Mouse (Mus musculus) gastrocnemius, adult 2 months (tissue): ENCODE measurements around the gene Pnrc1. TPM values are rescaled to one million over a fixed set of nuclear protein-coding genes. Genes with fewer than 3 reads are reported as not detected.

Source experiments
- DNase-seq: peaks from one replicate; pipeline ENCODE4 v3.0.0; 2022
- H3K27ac ChIP-seq: fragments of 200-600 bp; 2 replicates; pipeline ENCODE4 v1.8.1; 2022; ENCODE audit warnings: mild to moderate bottlenecking
- H3K4me3 ChIP-seq: fragments of 200-600 bp; 2 replicates; pipeline ENCODE4 v1.8.1; 2022; ENCODE audit warnings: mild to moderate bottlenecking, moderate library complexity
- CTCF ChIP-seq: fragments of 200-600 bp; IDR thresholded peaks from 2 replicates; pipeline ENCODE4 v1.8.1; 2022; ENCODE audit warnings: antibody characterized with exemption, mild to moderate bottlenecking, moderate library complexity
- intact Hi-C: fragments of 180-260 bp; cut with DNase I; formaldehyde crosslinking; loops from one replicate; pipeline ENCODE4 v1.15.1; 2025
- total RNA-seq, 2 experiments: library from RNA; stranded (reverse); gene quantifications; 2 replicates each; pipeline ENCODE4 v1.2.3; 2021

Gene Pnrc1
- total RNA-seq, 2 experiments from 2014 or later: 267 to 279 TPM

DNA sequence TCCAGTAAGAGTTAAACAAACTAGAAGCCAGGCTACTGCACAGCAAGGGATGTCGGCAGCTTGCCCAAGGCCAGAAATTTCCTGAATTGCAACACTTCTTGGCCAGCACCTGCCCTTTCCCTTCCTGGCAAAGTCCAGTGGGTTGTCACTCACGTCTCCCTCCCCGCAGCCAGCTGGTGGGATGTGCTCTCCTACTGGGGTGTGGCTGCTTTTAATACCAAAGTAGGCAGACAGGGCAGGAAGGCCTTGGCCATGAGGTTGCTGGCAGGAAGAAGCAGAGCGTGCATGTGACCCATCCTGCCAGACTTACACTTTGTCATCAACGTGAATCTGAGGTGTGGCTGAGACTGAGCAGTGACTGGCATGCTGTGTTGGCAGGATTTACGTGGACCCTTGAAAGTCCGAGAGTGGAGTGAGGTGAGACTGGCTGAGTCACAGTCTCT lies 28.6 kb downstream of the Pnrc1 start:
- intact Hi-C loops: no loop called here
- peak; percentile 96 for DNase-seq
- peak; percentile 39 for TF ChIP-seq CTCF
- peak overlapping the region; percentile 53 for H3K4me3 ChIP-seq
- peak overlapping the region; percentile 84 for H3K27ac ChIP-seq

DNA sequence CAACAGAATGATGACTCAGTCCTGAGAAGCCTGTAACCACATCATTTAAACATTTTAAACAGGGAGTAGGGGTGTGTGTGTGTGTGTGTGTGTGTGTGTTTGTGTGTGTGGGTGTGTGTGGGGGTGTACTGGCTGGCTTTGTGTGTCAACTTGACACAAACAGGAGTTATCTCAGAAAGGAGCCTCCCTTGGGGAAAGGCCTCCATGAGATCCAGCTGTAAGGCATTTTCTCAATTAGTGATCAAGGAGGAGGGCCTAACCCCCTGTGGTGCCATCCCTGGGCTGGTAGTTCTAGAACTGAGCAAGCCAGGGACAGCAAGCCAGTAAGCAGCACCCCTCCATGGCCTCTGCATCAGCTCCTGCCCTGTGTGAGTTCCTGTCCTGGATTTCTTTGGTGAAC lies 29.7 kb downstream of the Pnrc1 start:
- intact Hi-C loops: no loop called here
- H3K27ac ChIP-seq: peak overlapping the region; percentile 84
- no peak for TF ChIP-seq CTCF

DNA sequence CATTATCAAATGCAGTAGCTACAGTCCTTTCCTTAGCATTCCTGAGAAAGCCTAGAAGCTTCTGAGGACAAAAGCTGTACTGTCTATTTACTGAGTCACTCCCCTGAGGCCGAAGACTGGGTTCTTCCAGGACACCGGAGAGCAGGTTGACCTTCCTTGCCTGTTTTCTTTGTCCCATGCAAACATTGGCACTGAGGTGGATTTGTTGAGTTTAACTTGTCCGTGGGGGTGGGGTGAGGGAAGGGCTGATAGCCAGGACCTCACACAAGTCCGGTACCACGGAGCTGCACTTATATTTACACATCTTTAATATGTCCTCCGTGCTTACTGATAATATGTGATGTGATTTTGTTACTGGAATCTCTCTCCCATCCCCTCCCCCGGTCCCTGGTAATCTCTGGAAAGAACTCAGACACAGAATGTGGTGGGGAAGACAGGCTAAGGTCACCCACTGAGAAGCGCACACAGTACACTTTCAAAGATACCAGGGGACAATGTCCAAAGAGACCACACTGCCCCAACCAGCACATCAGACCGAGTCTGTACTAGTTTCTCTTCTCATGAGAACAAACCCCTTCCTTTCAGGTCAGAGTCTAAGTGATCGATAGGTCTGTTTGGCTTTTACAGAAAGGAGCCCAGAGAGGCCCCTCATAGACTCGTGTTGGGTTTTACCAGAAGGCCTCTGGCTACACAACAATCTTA lies 32.5 kb downstream of the Pnrc1 start:
- intact Hi-C loops: no loop called here
- Histone ChIP-seq H3K27ac (no peak overlapping the region), H3K4me3 (no peak overlapping the region)
- no peak for DNase-seq
- TF ChIP-seq CTCF: no peak

More for the DNA sequence above, 29.7 kb downstream of the Pnrc1 start:
- no peak overlapping the region for H3K4me3 ChIP-seq
- no peak for DNase-seq

DNA sequence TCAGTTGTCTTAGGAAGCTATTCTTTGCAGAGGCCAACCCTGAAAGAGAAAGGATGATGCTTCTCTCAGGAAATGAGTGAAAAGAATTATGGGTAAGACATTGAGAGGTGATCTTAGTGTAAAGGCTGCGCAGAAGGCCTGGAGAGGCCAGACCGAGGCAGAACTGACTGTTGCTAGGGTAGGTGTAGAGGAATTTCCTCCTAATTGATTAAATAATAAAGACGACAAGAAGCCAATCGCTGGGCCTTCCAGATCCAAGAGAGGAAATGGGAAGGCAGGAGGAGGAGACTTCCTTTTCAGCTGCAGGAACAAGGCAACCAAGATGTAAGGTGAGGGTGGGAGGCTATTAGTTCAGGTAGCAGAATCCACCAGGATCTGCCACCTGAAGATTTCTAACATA lies 35.3 kb downstream of the Pnrc1 start:
- Histone ChIP-seq H3K27ac (no peak overlapping the region), H3K4me3 (no peak overlapping the region)
- TF ChIP-seq CTCF: no peak
- intact Hi-C loops: no loop called here
- no peak for DNase-seq

DNA sequence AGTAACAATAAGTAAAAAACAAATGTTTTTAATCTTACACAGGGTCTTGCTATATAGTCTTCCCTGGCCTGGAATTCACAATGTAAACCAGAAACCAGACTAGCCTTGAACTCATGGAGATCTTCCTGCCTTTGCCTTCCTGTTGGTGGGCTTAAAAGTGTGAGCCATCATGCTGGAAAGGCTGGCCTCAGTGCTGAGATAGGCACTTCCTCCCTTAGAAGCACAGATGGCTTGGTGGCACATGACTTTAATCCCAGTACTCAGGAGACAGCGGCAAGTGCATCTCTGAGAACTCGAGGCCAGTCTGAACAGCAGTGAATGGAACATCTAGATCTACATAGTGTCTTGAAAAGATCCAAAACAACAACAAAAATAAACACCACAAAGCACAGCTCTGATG lies 39.1 kb downstream of the Pnrc1 start:
- intact Hi-C loops: no loop called here
- TF ChIP-seq CTCF: no peak
- DNase-seq: no peak
- no peak overlapping the region for H3K4me3 ChIP-seq
- H3K27ac ChIP-seq: no peak overlapping the region

DNA sequence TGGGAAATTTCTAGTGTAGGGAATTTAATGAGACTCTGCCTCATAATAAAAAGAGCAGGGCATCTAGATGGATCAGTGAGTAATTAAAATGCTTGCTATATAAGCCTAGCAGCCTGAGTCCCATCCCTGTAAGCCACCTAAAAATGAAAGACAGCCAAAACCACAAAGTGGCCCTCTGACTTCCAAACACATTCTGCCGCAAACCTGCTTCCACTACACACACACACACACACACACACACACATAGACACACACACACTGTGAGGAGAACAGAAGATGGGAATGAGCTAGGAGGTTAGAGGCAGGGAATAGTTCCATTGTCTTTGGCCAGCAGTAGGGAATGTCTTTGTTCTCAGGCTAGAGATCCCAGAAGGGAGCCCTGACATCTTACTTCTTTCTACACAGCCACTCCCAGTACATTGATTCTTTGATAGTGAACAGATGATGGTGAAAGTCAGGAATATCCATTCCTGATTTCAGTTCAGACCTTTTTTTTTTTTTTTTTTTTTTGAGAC lies 40.2 kb downstream of the Pnrc1 start:
- intact Hi-C loops: loop anchor here (5.0 to 10.0 kb wide), 2 partner anchors 43 to 635 kb away; partner anchors contain the start of genes Casp8ap2 and Pnrc1
- no peak for DNase-seq
- TF ChIP-seq CTCF: no peak
- H3K27ac ChIP-seq: 0 out of 2 replicates have a peak overlapping the region, but pooled peaks have one; percentile 100
- H3K4me3 ChIP-seq: no peak overlapping the region

DNA sequence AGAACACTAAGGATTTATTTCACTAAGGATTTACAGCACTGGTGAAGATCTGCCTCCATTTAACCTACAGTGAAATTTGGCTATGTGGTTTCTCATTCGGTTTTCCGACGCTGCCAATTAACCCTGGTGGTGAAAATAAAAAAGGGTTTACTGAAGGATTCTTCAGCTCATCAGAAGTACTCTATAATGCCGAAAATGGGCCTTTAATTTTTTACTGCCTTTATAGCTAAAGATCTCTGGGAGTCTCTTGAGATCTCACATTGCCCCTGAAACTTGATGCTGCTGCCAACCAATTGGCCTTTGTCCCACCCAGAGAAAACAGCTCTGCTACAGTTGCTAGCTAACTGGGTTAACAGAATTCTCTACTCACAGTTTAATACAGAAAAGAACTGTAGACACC lies 41.0 kb downstream of the Pnrc1 start:
- intact Hi-C loops: loop anchor here (5.0 to 10.0 kb wide), 2 partner anchors 43 to 634 kb away; partner anchors contain the start of genes Casp8ap2 and Pnrc1

DNA sequence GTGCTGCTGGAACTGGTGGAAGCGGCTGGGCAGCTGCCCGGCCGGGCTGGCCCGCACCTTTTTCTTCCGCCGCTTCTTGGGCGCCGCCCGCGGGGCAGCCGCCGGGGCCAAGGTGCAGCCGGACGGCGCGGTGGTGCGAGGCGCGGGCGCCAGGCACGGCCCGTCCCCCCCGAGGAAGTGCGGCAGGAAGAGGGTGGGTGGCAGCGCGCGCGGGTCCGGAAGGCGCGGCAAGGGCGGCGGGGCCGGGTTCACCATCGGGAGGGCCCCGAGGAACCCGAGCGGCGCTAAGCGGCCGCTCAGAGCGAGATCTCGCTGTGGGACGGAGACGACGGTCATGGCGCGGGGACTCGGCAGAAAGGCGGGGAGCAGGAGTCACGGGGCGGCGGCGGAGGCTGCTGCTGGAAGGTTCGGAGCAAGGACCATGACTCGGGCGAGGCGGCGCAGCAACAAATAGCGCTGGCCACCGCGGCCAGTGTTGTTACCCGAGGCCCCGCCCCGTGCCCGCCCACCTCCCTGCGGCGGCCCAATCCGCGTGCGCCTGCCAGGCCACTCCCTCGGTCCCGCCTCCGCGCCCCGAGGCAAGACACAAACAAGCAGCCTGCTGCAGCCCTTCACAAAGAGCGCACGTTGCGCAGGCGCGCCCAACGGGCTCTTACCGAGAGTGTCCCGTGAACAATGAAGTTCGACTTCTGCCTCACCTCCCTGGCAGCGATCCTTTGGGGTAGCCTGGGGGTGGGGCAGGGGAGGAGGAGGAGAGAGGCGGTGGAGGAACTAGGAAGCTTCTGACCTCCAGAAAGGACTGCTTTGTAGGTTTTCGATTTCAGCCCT lies 41.7 kb downstream of the Pnrc1 start:
- H3K27ac ChIP-seq: peak overlapping the region; percentile 100
- intact Hi-C loops: loop anchor here (5.0 to 10.0 kb wide), 2 partner anchors 44 to 633 kb away; partner anchors contain the start of genes Casp8ap2 and Pnrc1
- DNase-seq: peak; percentile 99
- no peak for TF ChIP-seq CTCF
- peak overlapping the region; percentile 80 for H3K4me3 ChIP-seq

More for the DNA sequence above, 41.0 kb downstream of the Pnrc1 start:
- no peak for DNase-seq
- Histone ChIP-seq H3K27ac (peak overlapping the region; percentile 100), H3K4me3 (peak overlapping the region; percentile 80)
- TF ChIP-seq CTCF: peak; percentile 22; the same call in 1 of the 2 replicates

DNA sequence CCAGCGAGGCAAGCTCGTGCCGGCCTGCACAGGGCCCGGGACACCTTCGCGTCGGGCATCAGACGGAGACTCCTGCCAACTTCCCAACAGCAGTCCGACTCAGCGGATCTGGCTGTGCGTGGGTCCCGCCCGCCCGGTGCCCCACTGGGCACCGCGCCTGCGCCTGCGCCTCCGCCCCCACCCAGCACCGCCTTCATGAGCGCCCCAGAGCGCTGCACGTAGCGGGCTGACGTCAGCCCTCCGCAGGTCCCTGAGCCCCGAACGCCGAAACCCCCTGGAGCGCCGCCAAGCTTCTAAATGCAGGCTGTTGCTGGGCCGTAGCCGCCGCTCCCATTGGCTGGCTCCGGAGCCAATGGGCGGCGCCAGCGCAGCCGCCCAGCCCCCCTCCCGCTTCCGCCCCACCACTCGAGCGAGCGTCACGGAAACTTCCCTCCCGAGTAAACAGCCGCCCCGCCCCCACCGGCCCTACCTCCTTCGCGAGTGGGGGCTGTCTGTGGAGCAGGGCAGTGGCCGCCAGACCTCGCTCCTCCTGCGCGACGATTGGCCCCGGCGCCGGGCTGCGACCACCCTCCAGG lies 42.4 kb downstream of the Pnrc1 start:
- H3K27ac ChIP-seq: peak overlapping the region; percentile 100
- peak; percentile 100 for DNase-seq
- peak overlapping the region; percentile 80 for H3K4me3 ChIP-seq
- intact Hi-C loops: loop anchor here (5.0 to 10.0 kb wide), 2 partner anchors 45 to 633 kb away; partner anchors contain the start of genes Casp8ap2 and Pnrc1
- no peak for TF ChIP-seq CTCF

DNA sequence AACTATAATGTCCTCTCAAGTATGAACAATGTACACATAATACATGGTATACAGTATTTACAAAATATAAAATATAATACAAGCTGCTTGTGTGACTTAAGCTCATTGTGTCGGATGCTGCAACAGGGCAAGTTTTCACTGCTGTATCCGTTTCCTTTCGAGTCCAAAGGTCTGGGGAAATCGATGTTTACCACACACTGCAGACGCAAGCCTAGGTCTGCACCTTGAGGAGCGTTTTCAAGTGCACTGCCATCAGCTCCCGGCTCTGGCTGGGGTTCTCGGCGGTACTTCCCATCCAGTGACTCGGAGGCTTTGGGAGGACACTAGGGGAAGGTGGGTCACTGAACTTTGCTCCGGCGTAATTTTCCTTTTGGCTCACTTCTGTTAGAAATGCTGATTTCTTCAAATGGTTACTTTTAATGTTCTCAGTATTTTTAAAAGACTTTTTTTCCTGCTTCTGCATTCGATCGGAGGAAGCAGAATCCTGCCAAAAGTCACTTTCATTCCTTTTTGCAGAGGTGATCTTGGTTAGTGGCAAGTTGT lies 44.0 kb downstream of the Pnrc1 start:
- Histone ChIP-seq H3K4me3 (peak overlapping the region; percentile 80), H3K27ac (peak overlapping the region; percentile 100)
- no peak for DNase-seq
- intact Hi-C loops: loop anchor here (5.0 to 10.0 kb wide), 2 partner anchors 46 to 631 kb away; partner anchors contain the start of genes Casp8ap2 and Pnrc1
- TF ChIP-seq CTCF: no peak

DNA sequence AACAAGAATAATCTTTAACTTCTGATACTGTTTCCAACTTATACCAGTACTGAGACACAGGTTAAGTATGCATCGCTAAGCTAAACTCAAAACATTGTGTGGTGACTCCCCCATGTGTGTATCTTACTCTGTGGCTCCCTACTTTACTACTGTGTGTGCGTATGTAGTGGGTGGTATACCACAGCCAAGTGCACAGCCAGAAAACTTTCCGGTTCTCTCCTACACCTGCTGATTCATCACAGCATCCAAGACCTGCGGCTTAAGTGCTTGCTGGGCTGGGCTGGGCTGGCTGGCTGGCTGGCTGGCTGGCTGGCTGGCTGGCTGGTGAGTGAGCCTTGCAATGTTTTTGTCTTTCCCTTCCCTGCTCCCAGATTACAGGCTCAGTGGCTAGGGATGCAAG lies 46.0 kb downstream of the Pnrc1 start:
- peak overlapping the region; percentile 24 for H3K27ac ChIP-seq
- TF ChIP-seq CTCF: no peak
- DNase-seq: peak; percentile 35
- H3K4me3 ChIP-seq: peak overlapping the region; percentile 80; the same call in 1 of the 2 replicates
- intact Hi-C loops: loop anchor here (10.0 kb wide), 1 partner anchor 629 kb away; the partner anchor contains the start of gene Casp8ap2
